Mouse (Mus musculus) ES-Bruce4 (cell line): ENCODE results near the gene 3830406C13Rik. TPM values are rescaled to one million over a fixed set of nuclear protein-coding genes. Genes with fewer than 3 reads are reported as not detected.
"Not testable (repeated sequence)": the region's sequence is repeated elsewhere in the genome, so short reads cannot be mapped to it uniquely, and the experiment has no call there.

Experiments
- H3K27ac ChIP-seq: 2 replicates; pipeline ENCODE4 v1.5.1; 2012; ENCODE audit warnings: low read length, inconsistent platforms; ENCODE audit not compliant: insufficient read depth
- H3K27me3 ChIP-seq: 2 replicates; pipeline ENCODE4 v1.6.1; 2012; ENCODE audit warnings: mild to moderate bottlenecking, low read length, inconsistent platforms; ENCODE audit not compliant: control insufficient read depth, poor library complexity, insufficient read depth, severe bottlenecking
- H3K36me3 ChIP-seq: 2 replicates; pipeline ENCODE4 v1.6.1; 2012; ENCODE audit warnings: inconsistent platforms, mild to moderate bottlenecking, low read length, moderate library complexity; ENCODE audit not compliant: control insufficient read depth, poor library complexity, insufficient read depth, severe bottlenecking
- H3K4me1 ChIP-seq: one replicate; pipeline ENCODE4 v1.8.1; 2011; ENCODE audit warnings: low read length; ENCODE audit not compliant: control insufficient read depth, insufficient read depth
- H3K4me3 ChIP-seq: 2 replicates; pipeline ENCODE4 v1.5.1; 2011; ENCODE audit warnings: low read depth, mild to moderate bottlenecking, low read length
- H3K9ac ChIP-seq: 2 replicates; pipeline ENCODE4 v1.6.1; 2012; ENCODE audit warnings: low read depth, mild to moderate bottlenecking, inconsistent platforms; ENCODE audit not compliant: poor library complexity, severe bottlenecking
- H3K9me3 ChIP-seq: replicated peaks from 2 replicates; pipeline ENCODE4 v1.6.1; 2012; ENCODE audit warnings: mild to moderate bottlenecking, low read length, inconsistent platforms; ENCODE audit not compliant: control insufficient read depth, poor library complexity, insufficient read depth, severe bottlenecking
- CTCF ChIP-seq: IDR thresholded peaks from one replicate; pipeline ENCODE4 v1.8.1; 2011; ENCODE audit warnings: low read depth, low read length
- EP300 ChIP-seq: IDR thresholded peaks from 2 replicates; pipeline ENCODE4 v1.6.1; 2011; ENCODE audit warnings: low read depth, low read length; ENCODE audit not compliant: insufficient read depth
- POLR2A ChIP-seq: IDR thresholded peaks from one replicate; pipeline ENCODE4 v1.8.1; 2011; ENCODE audit warnings: low read length; ENCODE audit not compliant: insufficient read depth
- polyA plus RNA-seq: library from polyadenylated mRNA; stranded (reverse); fragments of >200 nt; gene quantifications from 2 replicates; pipeline ENCODE4 v1.2.4, GENCODE M21; 2011; ENCODE audit warnings: low read depth; ENCODE audit not compliant: missing spikeins, insufficient read depth, insufficient read length

Gene 3830406C13Rik
- 13.6 TPM in 2 replicates for polyA plus RNA-seq

GRCm38 (mm10) chr14:12284141-12284912 is at the start of gene 3830406C13Rik:
3830406C13Rik (plus strand) TSS chr14:12284173.
- no peaks in the 10 kb centered on the region; the same call in 1 of the 2 replicates for H3K36me3 ChIP-seq
- peak within 1 kb of the TSS; percentile 75 for H3K9ac ChIP-seq
- peak within 1 kb of the TSS; percentile 3; the same call in 1 of the 2 replicates for H3K27ac ChIP-seq
- TF ChIP-seq CTCF (no peak), POLR2A (peak; percentile 85), EP300 (0 out of 2 replicates have a peak, but pooled peaks have one; percentile 60)
- no peaks in the 10 kb centered on the region for H3K27me3 ChIP-seq
- H3K9me3 ChIP-seq, result no peaks in the 10 kb centered on the region
- H3K4me1 ChIP-seq, result peaks cover 1% of the 10 kb centered on the region
- peak within 1 kb of the TSS; percentile 78 for H3K4me3 ChIP-seq

- Histone ChIP-seq H3K36me3 (no peaks in the 10 kb centered on the region), H3K9me3 (no peaks in the 10 kb centered on the region), H3K4me3 (no peak overlapping the region), H3K9ac (no peak overlapping the region), H3K27ac (no peak overlapping the region), H3K4me1 (no peaks in the 10 kb centered on the region), H3K27me3 (no peaks in the 10 kb centered on the region)
- TF ChIP-seq CTCF (no peak), EP300 (no peak), POLR2A (no peak)
Observed at GRCm38 (mm10) chr14:12243726-12244125, 40.2 kb upstream of the 3830406C13Rik start.

- Histone ChIP-seq H3K9me3 (no peaks in the 10 kb centered on the region), H3K36me3 (no peaks in the 10 kb centered on the region), H3K27ac (no peak overlapping the region), H3K27me3 (no peaks in the 10 kb centered on the region), H3K9ac (no peak overlapping the region), H3K4me1 (no peaks in the 10 kb centered on the region), H3K4me3 (no peak overlapping the region)
- TF ChIP-seq CTCF (no peak), POLR2A (no peak), EP300 (no peak)
Observed at GRCm38 (mm10) chr14:12276031-12276430, 7.9 kb upstream of the 3830406C13Rik start.

GRCm38 (mm10) chr14:12283641-12284040 is 332 bp upstream of the 3830406C13Rik start, which contains the start of gene Gm49355:
Gm49355 (plus strand) TSS chr14:12283976.
- no peaks in the 10 kb centered on the region for H3K36me3 ChIP-seq
- H3K27me3 ChIP-seq, result no peaks in the 10 kb centered on the region
- H3K27ac ChIP-seq, result peak within 1 kb of the TSS; percentile 3; the same call in 1 of the 2 replicates
- peak within 1 kb of the TSS; percentile 75 for H3K9ac ChIP-seq
- TF ChIP-seq EP300, result no peak
- no peak for TF ChIP-seq CTCF
- no peak for TF ChIP-seq POLR2A
- H3K4me1 ChIP-seq, result peaks cover 1% of the 10 kb centered on the region
- H3K4me3 ChIP-seq, result peak within 1 kb of the TSS; percentile 78
- H3K9me3 ChIP-seq, result no peaks in the 10 kb centered on the region

- H3K36me3 ChIP-seq, H3K4me1 ChIP-seq, H3K9ac ChIP-seq, H3K27ac ChIP-seq, H3K4me3 ChIP-seq, H3K9me3 ChIP-seq, H3K27me3 ChIP-seq: not testable (repeated sequence)
Observed at GRCm38 (mm10) chr14:12289747-12290146, 5.8 kb downstream of the 3830406C13Rik start.

- no peaks in the 10 kb centered on the region for H3K27me3 ChIP-seq
- H3K9me3 ChIP-seq, result no peaks in the 10 kb centered on the region
- no peak for TF ChIP-seq CTCF
- TF ChIP-seq EP300, result no peak
- TF ChIP-seq POLR2A, result no peak
- H3K4me3 ChIP-seq, result no peak overlapping the region
- H3K27ac ChIP-seq, result no peak overlapping the region
- H3K36me3 ChIP-seq, result no peaks in the 10 kb centered on the region
- no peak overlapping the region for H3K9ac ChIP-seq
- H3K4me1 ChIP-seq, result no peaks in the 10 kb centered on the region
Observed at GRCm38 (mm10) chr14:12296391-12296790, 12.4 kb downstream of the 3830406C13Rik start.
